12 mouse cellular contexts compared by ENCODE assay signal in genomic region chr1:64779863-64780262, GRCm38 (mm10). TPM values are rescaled to one million over a fixed set of nuclear protein-coding genes. Genes with fewer than 3 reads are reported as not detected.
DNase-seq lines count a peak whose midpoint lies in the region; ATAC-seq and TF ChIP-seq lines count a peak whose summit lies in the region.
"Had no signal": no experiment of that assay in that cellular context is flagged by ENCODE, and none has a peak within 500 bp of the region (broad histone marks: within the 10 kb centered on the region; RNA-seq: fewer than 3 reads in every experiment).

No protein-coding gene starts in this region.

- peaks cover 0 to 2% of the 10 kb centered on the region in 2 experiments; a peak in 1 of 4 replicates for H3K4me1 ChIP-seq in ES-E14 (ENCODE audit: control insufficient read depth in 2 of 2, insufficient read depth in 2 of 2, low read length in 2 of 2, poor library complexity in 1 of 2)
- peaks cover 20% of the 10 kb centered on the region for H3K4me1 ChIP-seq in hindbrain, embryonic 10.5 days (replicated peaks)
- H3K4me1 ChIP-seq in midbrain, embryonic 15.5 days = 0 out of 2 replicates have a peak, but pooled peaks cover 7% of the 10 kb centered on the region
- H3K4me1 ChIP-seq in heart, embryonic 11.5 days (ENCODE audit: control insufficient read depth, insufficient read depth, low read length) = no peaks in the 10 kb centered on the region
- H3K4me1 ChIP-seq in lung, postnatal 0 days (ENCODE audit: insufficient read depth, low read depth, low read length) = no peaks in the 10 kb centered on the region
- H3K4me1 ChIP-seq: liver, embryonic 12.5 days had no signal

- ATAC-seq in midbrain, embryonic 15.5 days (replicated peaks) = no peak
- ATAC-seq in heart, embryonic 11.5 days (replicated peaks; ENCODE audit: insufficient number of reproducible peaks, low FRiP score, low TSS enrichment) = no peak
- ATAC-seq in lung, postnatal 0 days = no peak
- ATAC-seq: liver, embryonic 12.5 days had no signal

- H3K27me3 ChIP-seq in hindbrain, embryonic 10.5 days (ENCODE audit: insufficient read depth, poor library complexity, severe bottlenecking) = 0 out of 2 replicates have a peak, but pooled peaks cover 14% of the 10 kb centered on the region
- H3K27me3 ChIP-seq in midbrain, embryonic 15.5 days (replicated peaks) = no peaks in the 10 kb centered on the region
- no peaks in the 10 kb centered on the region for H3K27me3 ChIP-seq in heart, embryonic 11.5 days (ENCODE audit: control insufficient read depth, insufficient read depth, low read length)
- no peaks in the 10 kb centered on the region for H3K27me3 ChIP-seq in lung, postnatal 0 days (replicated peaks; ENCODE audit: insufficient read depth, low read length)
- H3K27me3 ChIP-seq: liver, embryonic 12.5 days had no signal

- peak overlapping the region in 1 of 2 experiments; percentile 31; a peak in 2 of 4 replicates for H3K4me3 ChIP-seq in ES-E14 (ENCODE audit: insufficient read depth in 1 of 2, low read depth in 1 of 2, low read length in 2 of 2, poor library complexity in 1 of 2, severe bottlenecking in 1 of 2)
- peak overlapping the region; percentile 26 for H3K4me3 ChIP-seq in hindbrain, embryonic 10.5 days
- H3K4me3 ChIP-seq in midbrain, embryonic 15.5 days = no peak overlapping the region
- no peak overlapping the region for H3K4me3 ChIP-seq in heart, embryonic 11.5 days (ENCODE audit: low read depth, low read length)
- no peak overlapping the region for H3K4me3 ChIP-seq in lung, postnatal 0 days (ENCODE audit: low read depth, low read length)
- H3K4me3 ChIP-seq: liver, embryonic 12.5 days had no signal

- TF ChIP-seq EP300 in lung, postnatal 0 days (IDR thresholded peaks at IDR 0.05) = no peak

- DNase-seq in ES-E14 (ENCODE audit: low read depth, low spot score) = peak; percentile 20
- peak; percentile 28 for DNase-seq in embryo, embryonic 9.5 days (ENCODE audit: extremely low spot score)
- DNase-seq in hindbrain, embryonic 10.5 days (ENCODE audit: low spot score) = peak; percentile 36
- no peak for DNase-seq in adrenal gland, adult 8-10 months
- no peak for DNase-seq in lung, postnatal 0 days (ENCODE audit: low spot score)
- DNase-seq in adrenal gland, postnatal 25 days = no peak
- DNase-seq: gastrocnemius, postnatal 25 days; heart, postnatal 36 days had no signal

- H3K4me2 ChIP-seq in midbrain, embryonic 15.5 days = peak overlapping the region; percentile 23
- no peak overlapping the region for H3K4me2 ChIP-seq in heart, embryonic 11.5 days
- no peak overlapping the region for H3K4me2 ChIP-seq in lung, postnatal 0 days (replicated peaks; ENCODE audit: low read depth, low read length)
- H3K4me2 ChIP-seq: liver, embryonic 12.5 days had no signal

- 30% methylated on average over 12 of the region's 12 CpGs for WGBS in hindbrain, embryonic 10.5 days
- 18% methylated on average over 12 of the region's 12 CpGs for WGBS in midbrain, embryonic 15.5 days
- WGBS in heart, embryonic 11.5 days (ENCODE audit: insufficient replicate concordance) = 75% methylated on average over 12 of the region's 12 CpGs
- 84% methylated on average over 12 of the region's 12 CpGs for WGBS in lung, postnatal 0 days

- no peak overlapping the region for H3K9ac ChIP-seq in ES-E14 (ENCODE audit: insufficient read depth, low read depth, low read length, poor library complexity, severe bottlenecking)
- H3K9ac ChIP-seq in midbrain, embryonic 15.5 days = no peak overlapping the region
- no peak overlapping the region for H3K9ac ChIP-seq in heart, embryonic 11.5 days (ENCODE audit: low read depth, low read length)
- no peak overlapping the region for H3K9ac ChIP-seq in lung, postnatal 0 days (replicated peaks; ENCODE audit: low read depth)
- H3K9ac ChIP-seq: liver, embryonic 12.5 days had no signal

- TF ChIP-seq CTCF in lung, postnatal 0 days (IDR thresholded peaks at IDR 0.05) = no peak

- no peak overlapping the region for H3K27ac ChIP-seq in ES-E14 (ENCODE audit: insufficient read depth, low read depth, low read length, poor library complexity, severe bottlenecking)
- H3K27ac ChIP-seq in hindbrain, embryonic 10.5 days = peak overlapping the region; percentile 67
- no peak overlapping the region for H3K27ac ChIP-seq in midbrain, embryonic 15.5 days
- H3K27ac ChIP-seq in heart, embryonic 11.5 days (ENCODE audit: low read depth, low read length) = no peak overlapping the region
- no peak overlapping the region for H3K27ac ChIP-seq in lung, postnatal 0 days (ENCODE audit: low read length)
- H3K27ac ChIP-seq: liver, embryonic 12.5 days; macrophage had no signal

- no peaks in the 10 kb centered on the region for H3K9me3 ChIP-seq in ES-E14 (ENCODE audit: control insufficient read depth, insufficient read depth, low read depth, low read length)
- H3K9me3 ChIP-seq in hindbrain, embryonic 10.5 days = no peaks in the 10 kb centered on the region
- H3K9me3 ChIP-seq in midbrain, embryonic 15.5 days = no peaks in the 10 kb centered on the region
- H3K9me3 ChIP-seq in heart, embryonic 11.5 days (replicated peaks; ENCODE audit: control insufficient read depth, low read length) = no peaks in the 10 kb centered on the region
- H3K9me3 ChIP-seq in lung, postnatal 0 days (ENCODE audit: low read length) = no peaks in the 10 kb centered on the region
- H3K9me3 ChIP-seq: liver, embryonic 12.5 days had no signal

- in situ Hi-C loops in ES-E14 (cut with MboI; ENCODE audit: low sequenced_read_pairs in 2 of 2, unreplicated experiment in 2 of 2) = no loop called here

- no peaks in the 10 kb centered on the region for H3K36me3 ChIP-seq in ES-E14 (ENCODE audit: control insufficient read depth, insufficient read depth, low read length, poor library complexity, severe bottlenecking)
- H3K36me3 ChIP-seq in hindbrain, embryonic 10.5 days = no peaks in the 10 kb centered on the region
- no peaks in the 10 kb centered on the region for H3K36me3 ChIP-seq in midbrain, embryonic 15.5 days (replicated peaks)
- H3K36me3 ChIP-seq in heart, embryonic 11.5 days (ENCODE audit: control insufficient read depth, insufficient read depth, low read length) = no peaks in the 10 kb centered on the region
- no peaks in the 10 kb centered on the region for H3K36me3 ChIP-seq in lung, postnatal 0 days (ENCODE audit: insufficient read depth, low read length)
- H3K36me3 ChIP-seq: liver, embryonic 12.5 days had no signal

TF ChIP-seq in ES-E14, 5 proteins besides CTCF, POLR2A, EP300 and RAD21:
- no peak for TF ChIP-seq MAFK (IDR thresholded peaks at IDR 0.05; ENCODE audit: insufficient read depth, low read depth, low read length)
- no peak for TF ChIP-seq ZNF384 (IDR thresholded peaks at IDR 0.05; ENCODE audit: low read depth, low read length)
- TF ChIP-seq CHD2 (IDR thresholded peaks at IDR 0.05; ENCODE audit: low read depth, low read length) = no peak
- TF ChIP-seq ZC3H11A (IDR thresholded peaks at IDR 0.05; ENCODE audit: borderline replicate concordance, low read depth, low read length) = no peak
- no peak for TF ChIP-seq HCFC1 (IDR thresholded peaks at IDR 0.05; ENCODE audit: borderline replicate concordance, insufficient read depth, low read length)

RNA-seq across cellular contexts. Expression of gene Fzd5, which starts 42.3 kb away (rescaled TPM):
- total RNA-seq in ES-E14 (2012; rRNA removed) = 84.7 and 142 TPM in 2 replicates
- polyA plus RNA-seq in hindbrain, embryonic 10.5 days (2016; fragmentation: Nextera tagmentation; extraction: Ambion mirVana) = 0.37 and 0.62 TPM in 2 replicates
- 0.45 and 0.50 TPM in 2 replicates for polyA plus RNA-seq in midbrain, embryonic 15.5 days (2015; fragmentation: Nextera tagmentation; extraction: Ambion mirVana)
- polyA plus RNA-seq in heart, embryonic 11.5 days (2014; fragmentation: Nextera tagmentation; extraction: Ambion mirVana) = 1.4 and 2.2 TPM in 2 replicates
- total RNA-seq in adrenal gland, adult 8-10 months (2022) = 10 to 100 TPM; 14.9 to 34.1 (median 21.4) TPM
- 3.1 and 3.5 TPM in 2 replicates for polyA plus RNA-seq in lung, postnatal 0 days (2015; fragmentation: Nextera tagmentation; extraction: Ambion mirVana)
- 11.8 and 15.4 TPM in 2 replicates for total RNA-seq in adrenal gland, postnatal 25 days (2021)

Comparison
In these comparisons a context has a peak if more than half of its experiments do, and no peak if none do; other contexts are left out.
1. DNase-seq: peak in ES-E14 (single experiment), embryo, embryonic 9.5 days (single experiment) and hindbrain, embryonic 10.5 days (single experiment); none in adrenal gland, adult 8-10 months (single experiment), lung, postnatal 0 days (single experiment) and adrenal gland, postnatal 25 days (single experiment).